41 mouse cellular contexts compared by ENCODE assay signal in the genomic region with DNA sequence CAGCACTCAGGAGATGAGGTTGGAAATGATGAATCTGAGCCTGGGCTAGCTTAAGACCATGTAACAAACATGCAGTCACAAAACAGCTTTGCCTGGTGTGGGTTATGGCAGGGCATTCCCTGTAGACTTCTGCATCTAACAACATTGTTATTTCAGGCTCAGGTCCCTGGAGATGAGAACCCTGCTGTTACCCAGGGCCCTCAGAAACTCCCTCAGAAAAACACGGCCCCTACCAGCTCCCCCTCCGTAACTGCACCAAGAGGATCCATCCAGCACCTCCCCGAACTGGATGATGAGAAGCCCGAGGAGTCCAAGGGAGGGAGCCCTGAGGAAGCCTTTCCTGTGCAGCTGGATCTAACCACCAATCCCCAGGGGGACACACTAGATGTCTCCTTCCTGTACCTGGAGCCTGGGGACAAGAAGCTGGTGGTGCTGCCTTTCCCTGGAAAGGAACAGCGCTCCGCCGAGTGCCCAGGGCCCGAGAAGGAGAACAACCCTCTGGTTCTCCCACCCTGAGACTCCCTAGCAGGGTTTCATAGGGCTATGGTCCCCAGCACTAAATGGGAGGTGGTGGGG. TPM values are rescaled to one million over a fixed set of nuclear protein-coding genes. Genes with fewer than 3 reads are reported as not detected.
"Had no signal": no experiment of that assay in that cellular context is flagged by ENCODE, and none has a peak within 500 bp of the region (broad histone marks: within the 10 kb centered on the region; RNA-seq: fewer than 3 reads in every experiment).

No protein-coding gene starts in this region.

- H3K9ac ChIP-seq: heart, embryonic 13.5 days; heart, embryonic 15.5 days; hindbrain, embryonic 13.5 days; hindbrain, embryonic 15.5 days; kidney, embryonic 15.5 days; limb, embryonic 13.5 days; limb, embryonic 15.5 days; liver, embryonic 13.5 days; liver, embryonic 15.5 days had no signal

- H3K4me2 ChIP-seq: heart, embryonic 11.5 days; heart, embryonic 13.5 days; heart, embryonic 15.5 days; hindbrain, embryonic 13.5 days; hindbrain, embryonic 15.5 days; kidney, embryonic 15.5 days; limb, embryonic 13.5 days; limb, embryonic 15.5 days; liver, embryonic 11.5 days; liver, embryonic 13.5 days; liver, embryonic 15.5 days had no signal

- H3K4me3 ChIP-seq: heart, embryonic 13.5 days; heart, embryonic 15.5 days; hindbrain, embryonic 13.5 days; hindbrain, embryonic 15.5 days; kidney, embryonic 15.5 days; limb, embryonic 13.5 days; limb, embryonic 15.5 days; liver, embryonic 13.5 days; liver, embryonic 15.5 days had no signal

- H3K36me3 ChIP-seq: heart, embryonic 13.5 days; heart, embryonic 15.5 days; hindbrain, embryonic 13.5 days; hindbrain, embryonic 15.5 days; kidney, embryonic 15.5 days; limb, embryonic 13.5 days; limb, embryonic 15.5 days; liver, embryonic 13.5 days; liver, embryonic 15.5 days had no signal

- H3K9me3 ChIP-seq: heart, embryonic 15.5 days; hindbrain, embryonic 13.5 days; hindbrain, embryonic 15.5 days; kidney, embryonic 15.5 days; limb, embryonic 13.5 days; limb, embryonic 15.5 days; liver, embryonic 13.5 days; liver, embryonic 15.5 days had no signal

- H3K4me1 ChIP-seq: heart, embryonic 13.5 days; heart, embryonic 15.5 days; hindbrain, embryonic 13.5 days; hindbrain, embryonic 15.5 days; kidney, embryonic 15.5 days; limb, embryonic 13.5 days; limb, embryonic 15.5 days; liver, embryonic 13.5 days; liver, embryonic 15.5 days had no signal

- ATAC-seq: hindbrain, postnatal 0 days; intestine, embryonic 16.5 days had no signal

- H3K27ac ChIP-seq: heart, embryonic 13.5 days; heart, embryonic 15.5 days; hindbrain, embryonic 13.5 days; hindbrain, embryonic 15.5 days; hindbrain, postnatal 0 days; kidney, embryonic 15.5 days; kidney, postnatal 0 days; limb, embryonic 13.5 days; limb, embryonic 15.5 days; liver, embryonic 13.5 days; liver, embryonic 15.5 days had no signal

- DNase-seq: gastrocnemius, postnatal 14 days; gastrocnemius, postnatal 36 days; heart, adult 18-20 months; heart, postnatal 14 days; heart, postnatal 36 days; kidney, adult 11 months; kidney, adult 2 months; kidney, adult 9 months; kidney, postnatal 14 days; kidney, postnatal 36 days; layer of hippocampus, adult 9-11 months; layer of hippocampus, postnatal 36 days; left cerebral cortex, postnatal 4 days; liver, embryonic 13.5 days had no signal

- H3K27me3 ChIP-seq: heart, embryonic 13.5 days; heart, embryonic 15.5 days; hindbrain, embryonic 15.5 days; kidney, embryonic 15.5 days; limb, embryonic 13.5 days; limb, embryonic 15.5 days; liver, embryonic 13.5 days; liver, embryonic 15.5 days had no signal

RNA-seq across cellular contexts. Expression of gene Hrg, which starts 11.7 kb away (rescaled TPM):
- total RNA-seq: gastrocnemius, adult 8-10 months; gastrocnemius, postnatal 14 days; gastrocnemius, postnatal 36 days; heart, adult 18-20 months; heart, postnatal 14 days; heart, postnatal 36 days; hematopoietic stem cell, adult 5-6 weeks; hindbrain, postnatal 0 days; layer of hippocampus, adult 18-20 months; layer of hippocampus, adult 8-10 months; layer of hippocampus, postnatal 14 days; layer of hippocampus, postnatal 36 days; left cerebral cortex, adult 18-20 months; left cerebral cortex, adult 8-10 months; left cerebral cortex, postnatal 10 days; left cerebral cortex, postnatal 25 days; left cerebral cortex, postnatal 4 days had no signal
- polyA plus RNA-seq: gonadal fat pad, adult 2 months; heart, embryonic 11.5 days; heart, embryonic 13.5 days; heart, embryonic 15.5 days; heart, postnatal 0 days; hindbrain, embryonic 13.5 days; hindbrain, embryonic 15.5 days; hindbrain, postnatal 0 days; intestine, embryonic 14.5 days; intestine, embryonic 16.5 days; kidney, embryonic 15.5 days; limb, embryonic 11.5 days; limb, embryonic 13.5 days; limb, embryonic 15.5 days had no signal

RNA-seq across cellular contexts. Expression of gene Fetub, which starts 21.1 kb away (rescaled TPM):
- total RNA-seq: gastrocnemius, postnatal 14 days; heart, postnatal 14 days; hematopoietic stem cell, adult 5-6 weeks; hindbrain, postnatal 0 days; layer of hippocampus, postnatal 36 days; left cerebral cortex, adult 18-20 months; left cerebral cortex, adult 8-10 months; left cerebral cortex, postnatal 25 days; left cerebral cortex, postnatal 4 days had no signal
- polyA plus RNA-seq: heart, embryonic 13.5 days; heart, embryonic 15.5 days; heart, postnatal 0 days; hindbrain, embryonic 11.5 days; hindbrain, embryonic 13.5 days; hindbrain, embryonic 15.5 days; intestine, embryonic 14.5 days; limb, embryonic 11.5 days; limb, embryonic 13.5 days had no signal

RNA-seq across cellular contexts. Expression of gene Ahsg, which starts 48.1 kb away (rescaled TPM):
- total RNA-seq: hematopoietic stem cell, adult 5-6 weeks; hindbrain, postnatal 0 days; layer of hippocampus, adult 18-20 months; layer of hippocampus, adult 8-10 months; layer of hippocampus, postnatal 14 days; layer of hippocampus, postnatal 36 days; left cerebral cortex, adult 18-20 months; left cerebral cortex, postnatal 10 days; left cerebral cortex, postnatal 25 days; left cerebral cortex, postnatal 4 days had no signal
- polyA plus RNA-seq: hindbrain, embryonic 11.5 days; hindbrain, embryonic 13.5 days; hindbrain, postnatal 0 days; kidney, adult 2 months; limb, embryonic 11.5 days; limb, embryonic 13.5 days had no signal
